Mouse (Mus musculus): ENCODE results near the gene Fry.

DNA sequence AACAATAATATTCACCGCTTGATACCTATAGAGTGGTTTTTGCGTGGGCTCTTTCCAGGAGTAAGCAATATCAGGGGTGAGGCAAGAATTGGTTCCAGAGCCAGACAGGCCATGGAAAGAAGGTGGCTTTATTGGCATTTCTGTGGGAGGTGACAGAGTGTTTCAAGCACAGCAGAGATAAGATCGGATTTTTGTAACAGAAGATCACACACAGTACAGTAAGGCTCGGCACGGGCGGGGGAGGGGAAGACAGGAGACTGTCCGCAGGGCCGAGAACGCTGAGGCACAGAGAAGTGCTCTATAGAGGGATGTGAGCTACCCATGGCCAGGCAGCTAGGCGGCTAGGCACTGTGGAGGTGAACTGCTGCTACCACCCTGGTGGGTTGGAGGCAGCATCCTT lies 53.1 kb downstream of the Fry start:
- TF ChIP-seq EP300 (IDR thresholded peaks at IDR 0.05; ENCODE audit: insufficient read depth, low read depth, low read length) (no peak), CTCF (IDR thresholded peaks at IDR 0.05; ENCODE audit: low read depth, low read length) (no peak)
